7 mouse cellular contexts compared by ENCODE assay signal in genomic region chr4:147793390-147793916, GRCm38 (mm10). TPM values are rescaled to one million over a fixed set of nuclear protein-coding genes. Genes with fewer than 3 reads are reported as not detected.
A peak's percentile ranks its signal among the peaks of the same experiment; 100 is the strongest.
DNase-seq lines count a peak whose midpoint lies in the region; ATAC-seq lines count a peak whose summit lies in the region.
"Not testable (repeated sequence)": the region's sequence is repeated elsewhere in the genome, so short reads cannot be mapped to it uniquely, and the experiment has no call there.

No protein-coding gene starts in this region.

- H3K27me3 ChIP-seq in embryonic facial prominence, embryonic 13.5 days; hindbrain, embryonic 11.5 days (ENCODE audit: control insufficient read depth, insufficient read depth, low read length); hindbrain, embryonic 15.5 days; kidney, embryonic 16.5 days (ENCODE audit: insufficient read depth, low read length); liver, embryonic 11.5 days (replicated peaks; ENCODE audit: control insufficient read depth, insufficient read depth, low read length); midbrain, embryonic 13.5 days: not testable (repeated sequence)

- 64% methylated on average over 2 of the region's 2 CpGs for WGBS in embryonic facial prominence, embryonic 13.5 days
- 72% methylated on average over 2 of the region's 2 CpGs for WGBS in hindbrain, embryonic 11.5 days
- WGBS in hindbrain, embryonic 15.5 days = 62% methylated on average over 2 of the region's 2 CpGs
- 69% methylated on average over 2 of the region's 2 CpGs for WGBS in kidney, embryonic 16.5 days
- 64% methylated on average over 2 of the region's 2 CpGs for WGBS in liver, embryonic 11.5 days
- 60% methylated on average over 2 of the region's 2 CpGs for WGBS in midbrain, embryonic 13.5 days

- not testable (repeated sequence) for H3K36me3 ChIP-seq in embryonic facial prominence, embryonic 13.5 days; hindbrain, embryonic 11.5 days (ENCODE audit: control insufficient read depth, insufficient read depth, low read length); hindbrain, embryonic 15.5 days; kidney, embryonic 16.5 days (ENCODE audit: insufficient read depth, low read length); liver, embryonic 11.5 days (ENCODE audit: control insufficient read depth, insufficient read depth, low read length); midbrain, embryonic 13.5 days

- H3K4me3 ChIP-seq in embryonic facial prominence, embryonic 13.5 days; hindbrain, embryonic 11.5 days (ENCODE audit: low read depth, low read length); hindbrain, embryonic 15.5 days; kidney, embryonic 16.5 days (ENCODE audit: low read length); liver, embryonic 11.5 days (ENCODE audit: low read depth, low read length); midbrain, embryonic 13.5 days (replicated peaks): not testable (repeated sequence)

- H3K4me1 ChIP-seq in embryonic facial prominence, embryonic 13.5 days; hindbrain, embryonic 11.5 days (replicated peaks; ENCODE audit: control insufficient read depth, insufficient read depth, low read length); hindbrain, embryonic 15.5 days (replicated peaks); kidney, embryonic 16.5 days (ENCODE audit: insufficient read depth, low read length); liver, embryonic 11.5 days (replicated peaks; ENCODE audit: control insufficient read depth, insufficient read depth, low read length); midbrain, embryonic 13.5 days (replicated peaks): not testable (repeated sequence)

- H3K9ac ChIP-seq in embryonic facial prominence, embryonic 13.5 days; hindbrain, embryonic 11.5 days (ENCODE audit: low read depth, low read length); hindbrain, embryonic 15.5 days; kidney, embryonic 16.5 days (replicated peaks; ENCODE audit: low read length); liver, embryonic 11.5 days (ENCODE audit: low read depth, low read length); midbrain, embryonic 13.5 days (replicated peaks): not testable (repeated sequence)

- not testable (repeated sequence) for H3K4me2 ChIP-seq in embryonic facial prominence, embryonic 13.5 days; hindbrain, embryonic 11.5 days (replicated peaks; ENCODE audit: low read depth, low read length); hindbrain, embryonic 15.5 days; kidney, embryonic 16.5 days (replicated peaks; ENCODE audit: low read depth, low read length); liver, embryonic 11.5 days; midbrain, embryonic 13.5 days (replicated peaks)

- peaks cover 13% of the 10 kb centered on the region for H3K9me3 ChIP-seq in embryonic facial prominence, embryonic 13.5 days
- H3K9me3 ChIP-seq in hindbrain, embryonic 11.5 days (ENCODE audit: control insufficient read depth, low read length); liver, embryonic 11.5 days (ENCODE audit: control insufficient read depth, low read length): not testable (repeated sequence)
- peaks cover 28% of the 10 kb centered on the region for H3K9me3 ChIP-seq in hindbrain, embryonic 15.5 days
- H3K9me3 ChIP-seq in kidney, embryonic 16.5 days (ENCODE audit: low read length) = peaks cover 14% of the 10 kb centered on the region
- H3K9me3 ChIP-seq in midbrain, embryonic 13.5 days = peaks cover 17% of the 10 kb centered on the region

- not testable (repeated sequence) for H3K27ac ChIP-seq in embryonic facial prominence, embryonic 13.5 days; hindbrain, embryonic 11.5 days (ENCODE audit: low read depth, low read length); hindbrain, embryonic 15.5 days (replicated peaks); kidney, embryonic 16.5 days (ENCODE audit: low read length); liver, embryonic 11.5 days (ENCODE audit: low read depth, low read length); midbrain, embryonic 13.5 days

- DNase-seq in R1 (ENCODE audit: low read depth, low spot score) = peak; percentile 84
- DNase-seq in hindbrain, embryonic 11.5 days (ENCODE audit: low spot score); liver, embryonic 11.5 days (ENCODE audit: low spot score): not testable (repeated sequence)

- ATAC-seq in embryonic facial prominence, embryonic 13.5 days (ENCODE audit: insufficient number of reproducible peaks, insufficient read depth, low FRiP score, low TSS enrichment, low read depth) = peak; percentile 69; the same call in 1 of the 2 replicates
- peak; percentile 31 for ATAC-seq in hindbrain, embryonic 11.5 days (ENCODE audit: low FRiP score)
- ATAC-seq in hindbrain, embryonic 15.5 days (ENCODE audit: low FRiP score, low read depth) = 0 out of 2 replicates have a peak, but pooled peaks have one; percentile 27
- peak; percentile 23; the same call in 1 of the 2 replicates for ATAC-seq in kidney, embryonic 16.5 days (ENCODE audit: low FRiP score, low TSS enrichment)
- ATAC-seq in liver, embryonic 11.5 days (replicated peaks; ENCODE audit: low FRiP score) = peak; percentile 39; the same call in 1 of the 2 replicates
- ATAC-seq in midbrain, embryonic 13.5 days = peak; percentile 40; the same call in 1 of the 2 replicates

RNA-seq across cellular contexts. Expression of gene Zfp984, which starts 16.1 kb away (rescaled TPM):
- polyA plus RNA-seq in embryonic facial prominence, embryonic 13.5 days (2015; fragmentation: Nextera tagmentation; extraction: Ambion mirVana) = 7.6 TPM in 2 replicates
- polyA plus RNA-seq in hindbrain, embryonic 11.5 days (2014; fragmentation: Nextera tagmentation; extraction: Ambion mirVana) = 7.9 and 8.6 TPM in 2 replicates
- 3.9 and 4.7 TPM in 2 replicates for polyA plus RNA-seq in hindbrain, embryonic 15.5 days (2015; fragmentation: Nextera tagmentation; extraction: Ambion mirVana)
- polyA plus RNA-seq in kidney, embryonic 16.5 days (2015; fragmentation: Nextera tagmentation; extraction: Ambion mirVana) = 9.9 and 11.0 TPM in 2 replicates
- polyA plus RNA-seq in liver, embryonic 11.5 days (2014; fragmentation: Nextera tagmentation; extraction: Ambion mirVana) = 15.1 and 15.7 TPM in 2 replicates
- 3.9 and 4.6 TPM in 2 replicates for polyA plus RNA-seq in midbrain, embryonic 13.5 days (2015; fragmentation: Nextera tagmentation; extraction: Ambion mirVana)

RNA-seq across cellular contexts. Expression of gene Zfp933, which starts 54.7 kb away (rescaled TPM):
- polyA plus RNA-seq in embryonic facial prominence, embryonic 13.5 days (2015; fragmentation: Nextera tagmentation; extraction: Ambion mirVana) = 7.9 and 8.6 TPM in 2 replicates
- polyA plus RNA-seq in hindbrain, embryonic 11.5 days (2014; fragmentation: Nextera tagmentation; extraction: Ambion mirVana) = 5.5 and 7.3 TPM in 2 replicates
- polyA plus RNA-seq in hindbrain, embryonic 15.5 days (2015; fragmentation: Nextera tagmentation; extraction: Ambion mirVana) = 7.0 and 7.8 TPM in 2 replicates
- 5.4 TPM in 2 replicates for polyA plus RNA-seq in kidney, embryonic 16.5 days (2015; fragmentation: Nextera tagmentation; extraction: Ambion mirVana)
- polyA plus RNA-seq in liver, embryonic 11.5 days (2014; fragmentation: Nextera tagmentation; extraction: Ambion mirVana) = 2.9 and 3.1 TPM in 2 replicates
- polyA plus RNA-seq in midbrain, embryonic 13.5 days (2015; fragmentation: Nextera tagmentation; extraction: Ambion mirVana) = 6.2 and 7.7 TPM in 2 replicates
